Mouse (Mus musculus): ENCODE measurements at regions not wholly inside any gene's neighbourhood (a gene's known extent, or its start where the extent isn't known, plus 50 kb on each side); places are given as distances from the start of the nearest gene placed in this dataset.

GRCm38 (mm10) chrX:76942136-76942535, 339.4 kb upstream of the Cldn34d start:
- DNase-seq = no peak

- peak; percentile 8 to 10 for DNase-seq
Observed at GRCm38 (mm10) chrX:76938315-76938714, 335.6 kb upstream of the Cldn34d start.
